Mouse (Mus musculus): ENCODE results near the gene Alk. TPM values are rescaled to one million over a fixed set of nuclear protein-coding genes. Genes with fewer than 3 reads are reported as not detected.

The Alk gene
- total RNA-seq, 2 experiments from 2014 or later: 1.4 to 1.5 TPM

GRCm38 (mm10) chr17:71986456-71986855 is 618.0 kb downstream of the Alk start:
- DNase-seq (ENCODE audit: low spot score in 2 of 2): no peak

GRCm38 (mm10) chr17:71981177-71981576 is 623.2 kb downstream of the Alk start:
- no peak for DNase-seq (ENCODE audit: low spot score in 2 of 2)

DNA sequence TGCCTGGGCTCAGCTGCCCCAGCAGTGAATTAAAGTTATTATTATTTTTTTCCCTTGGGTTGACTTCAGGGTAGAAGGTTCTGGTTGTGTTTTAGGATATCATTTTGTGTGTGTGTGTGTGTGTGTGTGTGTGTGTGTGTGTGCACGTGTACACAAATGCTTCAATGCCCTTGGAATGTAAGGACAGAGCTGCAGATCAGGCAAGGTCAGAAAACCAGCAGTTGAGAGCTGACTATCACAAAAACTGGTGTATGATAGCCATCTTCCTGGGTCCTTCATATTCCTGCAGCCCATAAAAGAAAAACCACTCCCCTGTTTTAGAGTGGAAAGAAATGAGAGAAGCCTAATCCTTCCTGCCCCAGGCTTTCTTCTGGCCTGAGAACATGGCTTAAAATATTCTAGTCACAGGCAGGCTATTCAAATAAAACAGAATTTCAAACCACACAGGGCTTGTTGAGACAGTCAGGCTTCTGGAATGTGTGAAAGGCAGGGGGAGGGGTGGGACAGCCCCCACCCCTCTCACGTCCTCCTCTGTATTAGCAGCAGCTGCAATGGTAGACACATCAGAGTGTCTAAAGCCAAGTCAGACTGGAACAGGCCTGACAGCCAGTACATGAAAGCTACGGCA is 623.8 kb downstream of the Alk start:
- no peak for DNase-seq (ENCODE audit: low spot score in 2 of 2)

GRCm38 (mm10) chr17:71979137-71979536 is 625.3 kb downstream of the Alk start:
- DNase-seq (ENCODE audit: low spot score in 2 of 2): no peak

- no peak for DNase-seq (ENCODE audit: low spot score in 2 of 2)
These were observed 627.8 kb downstream of the Alk start for GRCm38 (mm10) chr17:71976661-71977060.

DNA sequence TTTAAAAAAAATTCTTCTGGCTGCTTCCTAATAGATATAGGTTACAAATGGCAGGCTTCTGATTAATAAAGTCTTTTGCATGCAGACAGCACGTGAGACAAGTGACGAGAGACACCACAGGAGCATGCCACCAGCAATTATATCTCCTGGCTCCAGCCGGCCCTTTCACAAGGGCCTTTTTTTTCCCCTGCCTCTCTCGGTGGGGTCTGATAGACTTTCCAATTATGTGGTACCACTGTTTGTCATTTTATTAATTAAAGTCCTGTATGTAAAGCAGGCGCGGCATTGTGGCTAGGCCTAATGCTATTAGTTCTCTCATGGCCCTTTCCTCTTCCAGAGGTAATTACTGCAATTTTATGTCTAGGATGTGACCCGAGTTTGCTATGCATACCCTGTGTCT is 630.7 kb downstream of the Alk start:
- no peak for DNase-seq (ENCODE audit: low spot score in 2 of 2)

DNA sequence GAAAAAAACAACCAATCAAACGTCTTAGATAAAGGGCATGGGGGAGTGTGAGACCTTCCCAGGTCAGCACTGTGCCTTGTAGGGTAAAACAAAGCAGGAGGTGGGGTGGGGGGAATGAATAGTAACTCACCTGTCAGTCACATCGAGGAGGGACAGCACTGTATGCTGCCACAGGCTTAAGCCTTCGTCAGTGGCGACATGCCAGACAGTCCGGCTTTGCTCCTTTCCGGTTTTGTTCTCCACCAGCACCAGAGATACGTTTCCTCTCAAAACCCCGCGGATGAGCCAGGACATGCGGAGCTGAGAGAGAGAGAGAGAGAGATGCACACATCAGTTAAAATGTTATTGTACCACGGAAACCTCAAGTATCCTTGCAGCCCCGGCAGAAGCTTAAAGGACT is 637.1 kb downstream of the Alk start:
- no peak for DNase-seq (ENCODE audit: low spot score in 2 of 2)

GRCm38 (mm10) chr17:71965733-71966606 is 638.5 kb downstream of the Alk start:
- DNase-seq (ENCODE audit: low spot score in 2 of 2): peak in 1 of 2 experiments; percentile 14

DNA sequence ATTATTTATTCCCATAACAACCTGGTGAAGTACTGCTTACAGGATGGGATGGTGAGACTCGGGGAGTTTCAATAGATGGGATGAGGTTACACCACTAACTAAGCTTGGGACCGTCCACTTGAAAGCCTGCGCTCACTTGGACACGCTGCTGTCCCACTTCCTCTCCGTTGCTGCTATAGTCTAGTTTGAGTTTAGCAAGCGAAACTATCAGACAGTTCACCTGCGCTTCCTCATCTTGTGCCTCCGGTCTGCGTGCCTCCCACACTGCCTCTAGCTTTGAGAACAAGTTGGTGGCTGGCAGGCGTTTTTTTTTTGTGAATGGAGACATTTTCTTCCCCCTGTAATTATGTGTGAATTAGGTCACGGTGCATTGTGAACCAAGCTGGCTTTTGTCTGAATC is 639.8 kb downstream of the Alk start:
- DNase-seq (ENCODE audit: low spot score in 2 of 2): no peak

- no peak for DNase-seq (ENCODE audit: low spot score in 2 of 2)
These were observed 641.7 kb downstream of the Alk start for GRCm38 (mm10) chr17:71962746-71963145.

GRCm38 (mm10) chr17:71955011-71955410 is 649.4 kb downstream of the Alk start:
- DNase-seq (ENCODE audit: low spot score in 2 of 2): no peak

DNA sequence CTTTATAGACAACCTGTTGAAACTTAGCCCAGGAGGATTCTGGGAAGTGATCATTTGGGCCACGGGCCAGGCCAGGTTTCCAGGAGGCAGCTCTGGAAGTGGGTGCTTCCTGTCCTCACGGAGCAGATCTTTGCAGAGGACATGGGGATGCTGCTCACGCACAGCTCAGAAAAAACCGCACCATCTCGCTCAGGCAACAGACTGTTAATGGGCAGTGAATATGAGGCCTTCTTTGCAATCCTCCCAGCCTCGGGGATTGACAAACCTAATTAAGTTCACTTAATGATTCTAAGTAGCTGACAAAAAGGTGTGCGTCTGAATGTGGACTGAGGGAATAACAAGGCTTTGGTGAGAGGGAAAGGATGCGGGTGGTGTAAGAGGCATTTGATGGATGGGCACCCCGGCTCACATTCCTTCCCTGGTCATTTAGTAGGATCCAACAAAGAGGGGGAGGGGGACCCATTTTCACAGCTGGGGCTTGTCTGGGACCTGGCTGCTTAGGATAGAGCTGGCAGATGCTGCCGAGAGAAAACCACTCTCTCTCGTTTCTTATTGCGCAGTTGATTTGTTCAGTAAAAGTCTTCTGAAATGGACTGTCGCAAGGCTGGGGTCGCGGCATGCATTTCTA is 650.1 kb downstream of the Alk start:
- DNase-seq (ENCODE audit: low spot score in 2 of 2): no peak

GRCm38 (mm10) chr17:71950968-71951367 is 653.5 kb downstream of the Alk start:
- no peak for DNase-seq (ENCODE audit: low spot score in 2 of 2)

DNA sequence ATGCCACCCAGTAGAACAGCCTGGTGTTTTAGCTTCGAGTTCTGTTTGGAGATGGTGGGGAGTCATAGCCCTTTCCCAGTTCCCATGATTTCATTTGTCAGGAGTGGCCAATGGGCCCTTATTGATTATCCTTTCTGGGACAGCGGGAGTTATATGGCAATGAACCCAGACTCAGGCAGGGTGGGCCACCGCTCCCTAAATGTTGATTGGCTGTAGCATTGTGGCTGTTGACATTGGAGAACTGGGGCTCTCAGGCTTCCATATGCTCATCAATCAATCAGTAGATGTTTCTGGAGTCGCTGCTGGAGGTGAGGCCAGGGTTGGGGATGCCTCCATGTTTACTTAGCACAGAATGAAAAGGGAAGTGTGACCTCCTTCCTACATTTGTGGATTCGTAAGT is 655.7 kb downstream of the Alk start:
- DNase-seq (ENCODE audit: low spot score in 2 of 2): no peak

GRCm38 (mm10) chr17:71947452-71947851 is 657.0 kb downstream of the Alk start:
- peak in 1 of 2 experiments; percentile 12 for DNase-seq (ENCODE audit: low spot score in 2 of 2)

DNA sequence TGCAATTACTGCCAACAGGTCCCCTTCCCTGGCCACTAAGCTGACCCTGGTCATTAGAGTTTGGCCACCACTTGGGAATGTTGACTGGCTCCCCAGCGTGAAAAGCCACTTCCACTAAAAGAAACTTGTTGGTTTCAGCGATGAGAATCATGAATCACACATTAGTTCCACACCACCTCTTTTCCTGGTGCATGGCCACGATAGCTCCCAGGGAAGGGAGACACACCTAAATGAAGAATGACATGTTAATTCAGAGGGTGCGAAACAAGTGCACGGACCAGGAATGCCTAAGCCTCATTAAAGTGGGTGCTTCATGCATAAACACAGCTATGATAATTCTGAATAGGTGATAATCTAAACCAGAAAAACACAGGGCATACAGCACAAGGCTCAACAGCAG is 660.4 kb downstream of the Alk start:
- DNase-seq (ENCODE audit: low spot score in 2 of 2): no peak

- no peak for DNase-seq (ENCODE audit: low spot score in 2 of 2)
These were observed 662.4 kb downstream of the Alk start for GRCm38 (mm10) chr17:71942052-71942451.

GRCm38 (mm10) chr17:71941436-71941835 is 663.0 kb downstream of the Alk start:
- DNase-seq (ENCODE audit: low spot score in 2 of 2): no peak

DNA sequence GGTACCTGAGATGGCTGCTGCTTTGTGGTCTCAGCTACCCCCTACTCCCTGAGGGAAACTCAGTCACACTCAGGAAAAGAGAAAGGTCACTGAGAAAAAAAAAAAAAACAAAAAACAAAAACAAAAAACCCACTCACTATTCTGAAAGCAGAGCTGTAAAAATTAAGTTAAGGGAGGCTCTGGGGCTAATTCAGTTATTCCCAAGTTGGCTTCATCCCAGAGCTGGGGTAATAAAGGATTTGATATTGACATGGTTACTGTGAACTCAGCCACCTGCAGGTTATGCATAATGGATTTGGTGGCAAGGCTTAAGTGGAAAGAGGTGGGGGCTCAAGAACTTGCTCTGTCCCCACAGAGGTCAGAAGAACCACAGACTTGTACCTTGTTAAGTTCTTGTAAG is 667.7 kb downstream of the Alk start:
- DNase-seq (ENCODE audit: low spot score in 2 of 2): no peak

GRCm38 (mm10) chr17:71935837-71936236 is 668.6 kb downstream of the Alk start:
- DNase-seq (ENCODE audit: low spot score in 2 of 2): no peak

DNA sequence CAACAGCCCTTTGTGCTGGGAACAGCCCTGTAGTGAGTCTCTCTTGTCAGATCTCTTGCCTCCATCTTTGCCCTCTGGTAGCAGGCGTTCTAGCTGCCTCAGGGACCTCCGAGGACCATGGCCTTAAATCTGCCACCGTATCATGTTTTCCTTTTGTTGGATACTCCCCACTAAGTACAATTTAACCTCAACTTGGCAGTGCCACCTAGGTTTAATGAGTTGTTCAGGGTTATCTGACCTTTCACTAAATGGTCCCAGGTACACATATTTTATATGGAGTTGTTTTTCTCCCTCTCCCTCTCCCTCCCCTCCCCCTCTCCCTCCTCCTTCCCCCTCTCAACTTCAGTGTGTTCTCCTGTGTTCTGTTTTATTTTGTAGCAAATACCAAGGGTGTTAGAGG is 669.1 kb downstream of the Alk start:
- no peak for DNase-seq (ENCODE audit: low spot score in 2 of 2)

- no peak for DNase-seq (ENCODE audit: low spot score in 2 of 2)
These were observed 689.5 kb downstream of the Alk start for GRCm38 (mm10) chr17:71914941-71915340.
